Mouse (Mus musculus) CH12.LX (cell line): Measurements from ENCODE around the gene Rps6ka5.

ENCODE experiments used
- CTCF ChIP-seq, 2 experiments: IDR thresholded peaks in 1 of 2; conservative IDR thresholded peaks in 1 of 2; 2 replicates each; pipeline ENCODE4 v1.5.1; 2011 to 2012; ENCODE audit warnings: low read depth in 2 of 2, low read length in 2 of 2, improper control_type of control experiment in 1 of 2, inconsistent platforms in 1 of 2, mild to moderate bottlenecking in 1 of 2, moderate library complexity in 1 of 2
- ELF1 ChIP-seq: IDR thresholded peaks from 2 replicates; pipeline ENCODE4 v1.6.1; 2014; ENCODE audit warnings: low read depth, mild to moderate bottlenecking, inconsistent platforms, low read length, improper control_type of control experiment
- EP300 ChIP-seq: IDR thresholded peaks from 2 replicates; pipeline ENCODE4 v1.6.1; 2011; ENCODE audit warnings: low read length, improper control_type of control experiment
- JUND ChIP-seq: conservative IDR thresholded peaks from 2 replicates; pipeline ENCODE4 v1.6.1; 2011; ENCODE audit warnings: low read depth, low read length, improper control_type of control experiment
- MAFK ChIP-seq: IDR thresholded peaks from 2 replicates; pipeline ENCODE4 v1.6.1; 2011; ENCODE audit warnings: low read length, improper control_type of control experiment; ENCODE audit not compliant: insufficient replicate concordance
- MAX ChIP-seq: IDR thresholded peaks from 2 replicates; pipeline ENCODE4 v1.6.1; 2011; ENCODE audit warnings: low read length, improper control_type of control experiment

DNA sequence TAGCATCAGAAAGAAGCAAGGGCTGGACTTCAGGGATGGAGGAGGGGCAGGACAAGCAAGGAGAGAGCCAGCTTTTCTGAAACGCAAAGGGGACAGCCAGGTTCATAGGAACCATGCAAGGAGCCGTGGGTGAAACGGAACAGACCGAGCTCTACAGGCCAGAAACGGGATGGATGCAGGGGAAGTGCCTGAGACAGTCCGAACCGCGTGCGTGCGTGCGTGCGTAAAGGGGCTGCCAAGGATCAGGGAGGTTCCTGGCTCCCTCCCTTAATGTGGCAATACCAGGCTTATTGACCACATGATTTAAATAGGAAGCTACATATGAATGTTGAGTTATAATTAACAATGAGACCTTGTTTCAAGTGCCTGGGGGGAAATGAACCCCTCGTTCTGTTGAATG lies 227.3 kb downstream of the Rps6ka5 start:
- no peak for TF ChIP-seq CTCF (conservative IDR thresholded peaks at IDR 0.05 in 1 of 2, IDR thresholded peaks at IDR 0.05 in 1 of 2; ENCODE audit: low read depth in 2 of 2, low read length in 2 of 2)
- TF ChIP-seq MAFK = no peak
- TF ChIP-seq EP300 = no peak
- no peak for TF ChIP-seq MAX
- no peak for TF ChIP-seq JUND
- no peak for TF ChIP-seq ELF1
